Mouse (Mus musculus) heart, postnatal 4 days (tissue): ENCODE results near the gene Fndc3b. TPM values are rescaled to one million over a fixed set of nuclear protein-coding genes. Genes with fewer than 3 reads are reported as not detected.
A peak's percentile ranks its signal among the peaks of the same experiment; 100 is the strongest.
"Not testable (repeated sequence)": the region's sequence is repeated elsewhere in the genome, so short reads cannot be mapped to it uniquely, and the experiment has no call there.

ENCODE experiments used
- DNase-seq: peaks from one replicate; pipeline ENCODE4 v3.0.0; 2021
- total RNA-seq, 2 experiments: library from RNA; stranded (reverse); gene quantifications; 2 replicates each; pipeline ENCODE4 v1.2.3; 2021

The Fndc3b gene
- total RNA-seq, 2 experiments from 2014 or later: 83.4 to 89.7 TPM

GRCm38 (mm10) chr3:27495296-27496073 lies 215.6 kb downstream of the Fndc3b start:
- DNase-seq: no peak

DNA sequence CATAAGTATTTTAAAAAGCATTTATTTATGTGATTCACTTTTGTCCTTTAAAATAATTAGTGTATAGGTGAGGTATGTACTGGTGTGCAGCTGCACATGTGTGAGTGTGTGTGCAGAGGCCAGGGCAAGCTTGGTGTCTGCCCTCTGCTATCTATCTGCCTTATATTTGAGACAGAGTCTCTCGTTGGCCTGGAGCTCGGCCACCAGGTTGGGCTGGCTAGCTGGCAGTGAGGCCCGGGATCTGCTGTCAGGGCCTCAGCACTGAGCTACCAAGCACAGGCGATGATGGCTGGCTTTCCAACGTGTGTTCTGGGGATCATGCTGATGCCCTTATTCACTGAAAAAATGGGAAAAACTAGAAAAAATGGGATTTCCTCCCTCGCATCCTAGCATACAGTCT lies 216.4 kb downstream of the Fndc3b start:
- no peak for DNase-seq

GRCm38 (mm10) chr3:27494066-27494465 lies 217.0 kb downstream of the Fndc3b start:
- DNase-seq: no peak

- peak; percentile 39 for DNase-seq
Measured at GRCm38 (mm10) chr3:27491821-27492220, 219.3 kb downstream of the Fndc3b start.

DNA sequence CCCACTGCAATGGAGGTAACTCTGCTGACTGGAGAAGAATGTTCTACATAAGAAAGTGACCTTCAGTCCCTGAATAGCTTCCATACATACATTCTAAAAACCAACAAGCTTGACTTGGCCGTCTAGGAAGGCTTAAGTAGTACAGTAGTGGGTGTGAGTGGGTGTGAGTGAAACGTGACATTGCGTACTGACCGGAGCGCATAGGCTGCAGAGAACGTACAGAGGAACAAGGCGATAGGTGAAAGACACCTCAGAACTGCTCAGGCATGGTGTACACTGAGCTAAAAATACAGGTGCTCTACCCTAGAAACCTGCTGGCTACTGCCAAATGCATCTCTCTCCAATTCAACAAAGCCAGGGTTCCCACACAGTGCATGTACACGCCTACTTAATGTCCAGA lies 219.7 kb downstream of the Fndc3b start:
- no peak for DNase-seq

GRCm38 (mm10) chr3:27490891-27491290 lies 220.2 kb downstream of the Fndc3b start:
- no peak for DNase-seq

DNA sequence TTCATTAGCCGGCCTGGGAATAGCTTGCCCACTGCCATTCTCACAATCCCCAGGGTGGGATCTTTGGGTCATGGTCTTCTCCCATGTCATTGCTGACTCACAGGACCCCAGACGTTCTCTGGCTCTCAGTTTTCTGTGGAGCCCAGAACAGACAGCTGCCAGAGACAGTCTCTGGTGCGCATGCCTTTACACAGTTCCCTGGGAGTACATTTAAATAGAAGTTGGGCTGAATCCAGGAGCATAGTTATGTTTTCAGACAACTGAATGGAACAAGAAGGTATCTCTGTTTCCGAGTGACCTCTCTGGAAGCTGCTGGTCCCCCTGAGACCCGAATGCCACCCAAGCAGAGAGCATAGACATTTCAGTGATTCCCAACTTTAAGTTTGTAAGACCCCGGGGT lies 221.6 kb downstream of the Fndc3b start:
- DNase-seq: no peak

GRCm38 (mm10) chr3:27485141-27485540 lies 226.0 kb downstream of the Fndc3b start:
- DNase-seq: no peak

DNA sequence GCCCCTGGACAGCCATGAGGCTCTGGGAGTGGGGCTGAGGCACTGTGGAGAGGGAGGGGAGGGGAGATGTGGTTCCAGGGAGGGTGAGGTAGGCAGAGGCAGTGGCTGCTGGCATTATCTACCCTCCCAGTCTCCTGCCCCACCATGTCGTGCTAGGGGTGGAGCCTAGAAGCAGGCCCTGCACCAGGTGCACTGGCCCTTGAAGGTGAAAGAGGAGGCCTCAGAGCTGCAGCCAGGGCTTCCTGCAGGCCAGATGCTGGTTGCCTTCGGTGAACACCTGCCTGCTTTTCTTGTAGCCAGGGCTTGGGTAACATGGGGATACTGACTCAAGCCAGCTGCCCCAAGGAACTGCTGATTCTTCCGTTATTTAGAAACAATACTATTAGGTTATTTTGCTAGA lies 226.4 kb downstream of the Fndc3b start:
- no peak for DNase-seq

DNA sequence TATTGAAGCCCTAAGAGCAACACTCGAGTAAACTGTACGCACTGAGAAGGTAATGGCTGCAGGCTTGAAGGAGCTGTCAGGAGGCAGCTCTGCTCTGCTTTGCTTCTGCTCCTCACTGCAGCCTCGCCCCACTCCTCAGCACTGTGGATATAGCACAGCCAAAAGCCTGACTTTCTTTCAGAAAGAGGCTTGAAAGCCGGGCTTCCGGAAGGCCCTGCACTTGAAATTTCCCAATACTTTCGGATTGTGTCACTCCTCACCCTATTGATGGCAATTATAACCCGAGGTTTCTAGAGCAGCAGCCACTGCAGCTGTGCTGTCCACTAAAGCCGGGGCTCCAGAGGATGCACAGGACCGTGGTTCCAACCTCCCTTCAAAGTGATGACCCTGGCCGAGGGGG lies 227.3 kb downstream of the Fndc3b start:
- no peak for DNase-seq

DNA sequence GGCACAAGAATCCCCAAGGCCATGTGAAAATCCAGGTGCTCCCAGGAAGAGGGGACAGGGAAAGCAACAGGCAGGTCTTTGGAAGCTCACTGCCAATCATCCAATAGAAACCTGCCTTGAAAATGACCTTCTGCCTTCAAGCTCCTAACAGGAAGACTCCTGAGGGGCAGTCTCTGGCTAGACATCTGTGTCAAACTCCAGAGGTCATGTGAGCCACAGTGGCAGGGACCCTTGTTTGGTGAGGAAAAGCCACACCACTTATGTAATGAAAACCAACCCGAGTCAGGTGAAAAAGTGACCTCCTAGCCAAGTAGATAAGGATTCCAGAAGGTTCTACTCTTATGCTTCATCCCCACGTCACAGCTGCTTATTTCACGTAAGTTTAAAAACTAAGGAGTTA lies 227.8 kb downstream of the Fndc3b start:
- DNase-seq: no peak

- DNase-seq: no peak
Measured at GRCm38 (mm10) chr3:27481738-27482137, 229.4 kb downstream of the Fndc3b start.

DNA sequence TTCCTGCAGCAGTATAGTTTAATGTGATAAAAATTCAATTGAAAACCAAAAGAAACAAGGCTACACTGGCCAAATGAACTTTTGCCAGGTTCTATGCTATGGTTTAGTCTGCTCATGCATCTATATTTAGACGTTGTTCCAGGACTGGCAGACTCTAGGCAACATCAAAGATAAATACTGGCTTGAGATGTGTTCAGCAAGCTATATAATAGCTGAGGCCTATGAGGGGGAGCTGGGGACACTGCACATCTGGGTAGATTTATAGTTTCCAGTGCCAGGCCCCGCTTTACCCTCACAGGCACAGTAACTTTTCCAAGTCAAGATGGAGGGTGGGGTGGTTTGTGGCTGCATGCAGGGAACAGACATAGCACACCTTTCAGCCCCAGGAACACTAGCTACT lies 231.7 kb downstream of the Fndc3b start:
- DNase-seq: no peak

DNA sequence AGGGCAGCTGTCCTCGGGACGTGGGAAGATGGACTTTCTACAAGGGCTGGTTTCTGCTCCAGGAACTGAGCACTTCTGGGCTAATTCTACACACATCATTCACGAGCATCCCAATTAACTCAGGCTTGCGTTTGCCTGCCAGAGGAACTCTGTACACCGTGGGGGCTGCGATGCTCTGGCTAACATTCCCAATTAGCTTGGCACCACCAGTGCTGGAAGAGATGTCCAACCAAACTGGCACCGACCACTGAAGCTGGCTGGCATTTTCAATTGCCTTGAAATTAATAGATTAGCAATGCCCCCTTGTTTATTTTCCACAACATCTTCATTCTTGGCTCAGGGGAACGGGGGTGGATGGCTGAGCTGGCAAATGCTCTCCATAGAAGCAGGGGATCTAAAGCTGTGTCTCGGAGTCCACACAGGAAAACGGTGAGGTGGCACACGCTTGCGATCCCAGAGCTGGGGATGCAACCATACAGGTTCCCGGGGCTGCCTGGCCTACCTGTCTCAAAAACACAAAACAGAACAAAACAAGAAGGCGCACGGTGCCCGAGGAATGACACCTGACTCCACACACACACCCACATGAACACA lies 232.4 kb downstream of the Fndc3b start:
- DNase-seq: no peak

GRCm38 (mm10) chr3:27477749-27478148 lies 233.4 kb downstream of the Fndc3b start:
- DNase-seq: not testable (repeated sequence)

DNA sequence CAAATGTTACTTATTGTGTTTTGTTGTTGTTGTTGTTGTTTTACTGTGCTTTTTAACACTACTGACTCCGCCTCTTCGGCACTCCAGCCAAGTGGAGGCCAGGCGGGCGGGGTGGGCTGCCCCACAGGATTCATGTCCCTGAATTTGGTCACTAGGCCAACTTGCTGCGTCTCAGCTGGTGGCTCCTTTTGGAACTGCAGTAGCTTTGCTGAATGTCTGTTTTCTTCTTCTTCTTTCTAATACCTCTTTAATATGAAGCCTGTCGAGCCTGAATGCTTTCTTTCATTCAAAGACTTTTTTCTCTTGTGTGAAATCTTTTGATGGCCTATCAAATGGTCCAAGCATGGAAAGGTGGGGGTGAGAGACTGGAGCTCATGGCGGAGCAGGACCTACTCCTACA lies 235.2 kb downstream of the Fndc3b start:
- DNase-seq: no peak

GRCm38 (mm10) chr3:27473801-27474599 lies 237.1 kb downstream of the Fndc3b start:
- no peak for DNase-seq

- no peak for DNase-seq
Measured at GRCm38 (mm10) chr3:27472846-27473245, 238.3 kb downstream of the Fndc3b start.

DNA sequence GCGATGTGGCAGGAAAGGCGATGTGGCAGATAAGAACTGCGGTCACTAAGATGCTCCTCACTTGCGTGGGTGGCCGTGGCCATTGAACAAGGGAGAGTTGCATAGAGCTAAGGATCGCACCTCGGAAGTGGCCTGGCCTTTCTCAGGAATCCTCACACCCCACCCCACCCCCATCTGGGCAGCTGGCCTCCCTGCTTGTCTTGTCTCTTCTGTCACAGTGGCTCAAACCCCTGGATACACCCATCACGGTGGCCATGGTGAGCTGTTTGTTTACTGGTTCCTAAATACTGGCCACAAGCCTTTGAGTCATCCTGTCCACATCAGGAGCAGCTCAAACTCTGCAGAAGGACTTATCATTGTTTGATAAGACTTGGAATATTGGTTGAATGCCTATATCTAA lies 240.3 kb downstream of the Fndc3b start:
- peak; percentile 46 for DNase-seq

- DNase-seq: no peak
Measured at GRCm38 (mm10) chr3:27469971-27470370, 241.1 kb downstream of the Fndc3b start.

GRCm38 (mm10) chr3:27467505-27468020 lies 243.5 kb downstream of the Fndc3b start:
- peak; percentile 64 for DNase-seq

DNA sequence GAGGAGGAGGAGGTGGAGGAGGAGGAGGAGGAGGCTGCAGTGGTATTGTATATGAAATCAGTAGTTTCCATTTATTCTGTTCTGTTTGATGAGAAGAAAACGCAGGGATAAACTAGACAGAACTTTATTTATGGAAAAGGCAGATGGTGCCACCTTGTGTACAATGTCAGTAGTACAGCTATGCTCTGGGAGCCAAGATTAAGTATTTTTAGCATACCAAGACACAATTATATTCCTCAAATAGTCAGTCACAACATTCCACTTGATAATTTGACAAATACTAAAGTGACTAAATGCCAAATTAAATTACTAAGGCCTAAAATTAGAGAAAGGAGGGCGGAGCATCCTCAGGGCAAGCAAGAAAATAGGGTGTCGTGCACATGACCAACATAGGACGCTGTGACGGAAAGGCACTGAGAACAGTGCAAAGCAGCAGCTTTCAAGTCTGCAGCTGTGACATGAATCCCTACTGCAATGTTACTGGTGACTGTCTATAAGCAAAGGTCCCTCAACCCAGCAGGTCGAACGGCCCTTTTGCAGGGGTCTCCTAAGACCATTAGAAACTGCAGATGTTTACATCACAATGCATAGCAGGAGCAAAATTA lies 244.7 kb downstream of the Fndc3b start:
- DNase-seq: peak; percentile 78

DNA sequence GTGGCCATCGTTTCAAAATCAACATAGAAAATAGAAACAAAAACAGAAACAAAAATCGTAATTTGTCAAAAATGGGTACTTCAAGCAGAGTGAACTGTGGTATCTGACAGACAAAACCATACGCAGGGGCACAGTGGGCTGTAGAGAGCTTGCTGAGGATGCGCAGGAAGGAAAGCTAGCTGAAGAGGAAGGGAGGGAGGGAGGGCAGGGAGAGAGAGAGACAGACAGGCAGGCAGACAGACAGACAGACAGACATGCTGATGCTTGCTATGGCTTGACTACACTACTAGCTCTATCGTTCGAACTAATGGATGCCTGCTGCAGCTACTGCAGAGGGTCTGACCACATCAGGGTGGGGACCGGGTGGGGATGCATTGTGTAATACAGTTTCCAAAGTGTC lies 247.7 kb downstream of the Fndc3b start:
- no peak for DNase-seq
